ENCODE assay signal across 8 mouse cellular contexts in the genomic region with DNA sequence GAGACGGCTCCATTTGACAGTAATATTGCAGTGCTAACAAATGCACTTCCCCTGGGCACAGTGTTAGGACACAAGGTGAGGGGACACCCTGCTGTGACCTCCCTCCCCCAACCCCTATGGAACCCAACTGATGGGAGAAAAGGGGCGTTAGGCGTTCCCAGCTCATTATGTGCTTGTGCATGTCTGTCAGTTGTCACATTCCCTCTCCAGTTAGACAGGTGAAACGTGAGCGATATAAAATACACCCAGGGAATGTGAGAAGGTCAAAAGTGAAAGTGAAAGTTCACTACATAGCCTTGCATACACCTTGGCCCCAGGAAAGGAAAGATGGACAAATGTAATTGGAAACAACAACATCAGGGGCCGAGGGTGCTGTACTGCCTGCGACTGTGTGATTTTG. TPM values are rescaled to one million over a fixed set of nuclear protein-coding genes. Genes with fewer than 3 reads are reported as not detected.
DNase-seq lines count a peak whose midpoint lies in the region; ATAC-seq and TF ChIP-seq lines count a peak whose summit lies in the region.

No protein-coding gene starts in this region.

- no peak for ATAC-seq in forebrain, embryonic 13.5 days
- no peak for ATAC-seq in liver, embryonic 11.5 days (replicated peaks; ENCODE audit: low FRiP score)
- no peak for ATAC-seq in stomach, postnatal 0 days (ENCODE audit: low FRiP score, low TSS enrichment)

- peak overlapping the region; percentile 51 for H3ac ChIP-seq in C2C12 (ENCODE audit: control insufficient read depth, insufficient read length, low read depth)

- peaks cover 4% of the 10 kb centered on the region for H3K36me3 ChIP-seq in C2C12 (ENCODE audit: control insufficient read depth, insufficient read depth)
- no peaks in the 10 kb centered on the region for H3K36me3 ChIP-seq in forebrain, embryonic 13.5 days (ENCODE audit: poor library complexity, severe bottlenecking)
- H3K36me3 ChIP-seq in liver, embryonic 11.5 days (ENCODE audit: control insufficient read depth, insufficient read depth, low read length), result no peaks in the 10 kb centered on the region; the same call in 1 of the 2 replicates
- no peaks in the 10 kb centered on the region; the same call in 1 of the 2 replicates for H3K36me3 ChIP-seq in stomach, postnatal 0 days (ENCODE audit: control insufficient read depth, insufficient read depth, low read length)

- H3K9me3 ChIP-seq in forebrain, embryonic 13.5 days (replicated peaks), result no peaks in the 10 kb centered on the region
- no peaks in the 10 kb centered on the region for H3K9me3 ChIP-seq in liver, embryonic 11.5 days (ENCODE audit: control insufficient read depth, low read length)
- no peaks in the 10 kb centered on the region for H3K9me3 ChIP-seq in stomach, postnatal 0 days (ENCODE audit: control insufficient read depth, low read length)

- peak overlapping the region; percentile 74 for H3K4me2 ChIP-seq in forebrain, embryonic 13.5 days
- peak overlapping the region; percentile 89 for H3K4me2 ChIP-seq in liver, embryonic 11.5 days
- peak overlapping the region; percentile 69 for H3K4me2 ChIP-seq in stomach, postnatal 0 days (replicated peaks; ENCODE audit: low read depth)

- H3K4me3 ChIP-seq in C2C12 (ENCODE audit: insufficient read depth, poor library complexity, severe bottlenecking), result peak overlapping the region; percentile 82
- no peak overlapping the region for H3K4me3 ChIP-seq in forebrain, embryonic 13.5 days
- peak overlapping the region; percentile 90 for H3K4me3 ChIP-seq in liver, embryonic 11.5 days (ENCODE audit: low read depth, low read length)
- H3K4me3 ChIP-seq in stomach, postnatal 0 days (ENCODE audit: low read depth, low read length), result peak overlapping the region; percentile 98

- peaks cover 28% of the 10 kb centered on the region for H3K4me1 ChIP-seq in forebrain, embryonic 13.5 days
- H3K4me1 ChIP-seq in liver, embryonic 11.5 days (replicated peaks; ENCODE audit: control insufficient read depth, insufficient read depth, low read length), result peaks cover 1% of the 10 kb centered on the region
- H3K4me1 ChIP-seq in stomach, postnatal 0 days (replicated peaks; ENCODE audit: control insufficient read depth, insufficient read depth), result no peaks in the 10 kb centered on the region; the same call in 1 of the 2 replicates

- peak; percentile 34 to 41 for DNase-seq in cerebellum, postnatal 14 days
- DNase-seq in cerebellum, postnatal 4 days (ENCODE audit: low spot score in 2 of 2), result no peak
- no peak for DNase-seq in liver, embryonic 11.5 days (ENCODE audit: low spot score)
- no peak for DNase-seq in stomach, postnatal 0 days (ENCODE audit: low spot score)
- no peak for DNase-seq in thymus, postnatal 0 days (ENCODE audit: low spot score)
- no peak for DNase-seq in natural killer cell, adult 2 months (ENCODE audit: low spot score in 2 of 2)

- no peak overlapping the region for H3K9ac ChIP-seq in forebrain, embryonic 13.5 days
- peak overlapping the region; percentile 34; the same call in 1 of the 2 replicates for H3K9ac ChIP-seq in liver, embryonic 11.5 days (ENCODE audit: low read depth, low read length)
- H3K9ac ChIP-seq in stomach, postnatal 0 days (ENCODE audit: low read length), result peak overlapping the region; percentile 55; the same call in 1 of the 2 replicates

- no peak overlapping the region for H3K27ac ChIP-seq in forebrain, embryonic 13.5 days
- H3K27ac ChIP-seq in liver, embryonic 11.5 days (ENCODE audit: low read depth, low read length), result no peak overlapping the region
- H3K27ac ChIP-seq in stomach, postnatal 0 days (replicated peaks), result no peak overlapping the region

- TF ChIP-seq CTCF in C2C12 (IDR thresholded peaks at IDR 0.05; ENCODE audit: control insufficient read depth, insufficient read depth, insufficient read length), result no peak
- TF ChIP-seq CTCF in stomach, postnatal 0 days (IDR thresholded peaks at IDR 0.05; ENCODE audit: low read depth), result no peak

- no peak for TF ChIP-seq EP300 in stomach, postnatal 0 days (optimal IDR thresholded peaks at IDR 0.05)

- WGBS in forebrain, embryonic 13.5 days, result 46% methylated on average over 7 of the region's 7 CpGs
- 30% methylated on average over 7 of the region's 7 CpGs for WGBS in liver, embryonic 11.5 days
- 28% methylated on average over 7 of the region's 7 CpGs for WGBS in stomach, postnatal 0 days

- peaks cover 22% of the 10 kb centered on the region for H3K79me3 ChIP-seq in C2C12 (ENCODE audit: low read depth)

- peaks cover 9% of the 10 kb centered on the region for H3K27me3 ChIP-seq in C2C12 (ENCODE audit: control insufficient read depth, insufficient read depth, insufficient read length)
- peaks cover 22% of the 10 kb centered on the region for H3K27me3 ChIP-seq in forebrain, embryonic 13.5 days
- H3K27me3 ChIP-seq in liver, embryonic 11.5 days (replicated peaks; ENCODE audit: control insufficient read depth, insufficient read depth, low read length), result peaks cover 24% of the 10 kb centered on the region
- H3K27me3 ChIP-seq in stomach, postnatal 0 days (ENCODE audit: control insufficient read depth, insufficient read depth, low read length), result no peaks in the 10 kb centered on the region

- H3K79me2 ChIP-seq in C2C12 (ENCODE audit: control insufficient read depth, insufficient read depth), result peaks cover 38% of the 10 kb centered on the region

TF ChIP-seq in C2C12, 6 proteins besides CTCF, POLR2A, EP300 and RAD21:
- no peak for TF ChIP-seq MYOG (IDR thresholded peaks at IDR 0.05; ENCODE audit: control insufficient read depth, extremely low read depth, insufficient read length)
- no peak for TF ChIP-seq FOSL1 (IDR thresholded peaks at IDR 0.05; ENCODE audit: insufficient read depth, low read length, poor library complexity, severe bottlenecking)
- TF ChIP-seq CEBPB (IDR thresholded peaks at IDR 0.05; ENCODE audit: low read depth), result no peak
- TF ChIP-seq USF1 (IDR thresholded peaks at IDR 0.05; ENCODE audit: low read depth), result no peak
- no peak for TF ChIP-seq MYOD1 (IDR thresholded peaks at IDR 0.05; ENCODE audit: control insufficient read depth, insufficient read length, low read depth)
- no peak for TF ChIP-seq MAX (IDR thresholded peaks at IDR 0.05)
TF ChIP-seq in C2C12: peak in this region for 0.

RNA-seq across cellular contexts. Expression of a gene that starts 0.9 kb away (rescaled TPM):
- polyA plus RNA-seq in C2C12 (2012; fragmentation: generic; extraction: Trizol), result 0.16 TPM
- polyA plus RNA-seq in forebrain, embryonic 13.5 days (2015; fragmentation: Nextera tagmentation; extraction: Ambion mirVana), result 1.6 and 1.7 TPM in 2 replicates
- 2.1 and 2.3 TPM in 2 replicates for polyA plus RNA-seq in liver, embryonic 11.5 days (2014; fragmentation: Nextera tagmentation; extraction: Ambion mirVana)
- 1.2 and 1.3 TPM in 2 replicates for polyA plus RNA-seq in stomach, postnatal 0 days (2015; fragmentation: Nextera tagmentation; extraction: Ambion mirVana)
- 1.6 and 2.2 TPM in 2 replicates for polyA plus RNA-seq in thymus, postnatal 0 days (2015; fragmentation: Nextera tagmentation; extraction: Ambion mirVana)

RNA-seq across cellular contexts. Expression of a gene that starts 0.9 kb away (rescaled TPM):
- 13.8 TPM for polyA plus RNA-seq in C2C12 (2012; fragmentation: generic; extraction: Trizol)
- polyA plus RNA-seq in forebrain, embryonic 13.5 days (2015; fragmentation: Nextera tagmentation; extraction: Ambion mirVana), result 113 and 115 TPM in 2 replicates
- polyA plus RNA-seq in liver, embryonic 11.5 days (2014; fragmentation: Nextera tagmentation; extraction: Ambion mirVana), result 77.3 and 77.7 TPM in 2 replicates
- polyA plus RNA-seq in stomach, postnatal 0 days (2015; fragmentation: Nextera tagmentation; extraction: Ambion mirVana), result 59.2 and 64.1 TPM in 2 replicates
- 62.8 and 68.9 TPM in 2 replicates for polyA plus RNA-seq in thymus, postnatal 0 days (2015; fragmentation: Nextera tagmentation; extraction: Ambion mirVana)

RNA-seq across cellular contexts. Expression of a gene that starts 25.7 kb away (rescaled TPM):
- not detected for polyA plus RNA-seq in C2C12 (2012; fragmentation: generic; extraction: Trizol)
- polyA plus RNA-seq in forebrain, embryonic 13.5 days (2015; fragmentation: Nextera tagmentation; extraction: Ambion mirVana), result 0.08 and 0.14 TPM in 2 replicates
- 0.05 TPM in 1 of 2 replicates, not detected in the other for polyA plus RNA-seq in liver, embryonic 11.5 days (2014; fragmentation: Nextera tagmentation; extraction: Ambion mirVana)
- polyA plus RNA-seq in stomach, postnatal 0 days (2015; fragmentation: Nextera tagmentation; extraction: Ambion mirVana), result 0.18 and 0.33 TPM in 2 replicates
- polyA plus RNA-seq in thymus, postnatal 0 days (2015; fragmentation: Nextera tagmentation; extraction: Ambion mirVana), result 0.14 and 0.27 TPM in 2 replicates

RNA-seq across cellular contexts. Expression of a gene that starts 55.9 kb away (rescaled TPM):
- 2.6 TPM for polyA plus RNA-seq in C2C12 (2012; fragmentation: generic; extraction: Trizol)
- 15.2 and 17.2 TPM in 2 replicates for polyA plus RNA-seq in forebrain, embryonic 13.5 days (2015; fragmentation: Nextera tagmentation; extraction: Ambion mirVana)
- polyA plus RNA-seq in liver, embryonic 11.5 days (2014; fragmentation: Nextera tagmentation; extraction: Ambion mirVana), result 10.6 and 11.1 TPM in 2 replicates
- 5.5 and 6.2 TPM in 2 replicates for polyA plus RNA-seq in stomach, postnatal 0 days (2015; fragmentation: Nextera tagmentation; extraction: Ambion mirVana)
- polyA plus RNA-seq in thymus, postnatal 0 days (2015; fragmentation: Nextera tagmentation; extraction: Ambion mirVana), result 11.7 and 12.3 TPM in 2 replicates

Comparison
In these comparisons a context has a peak if more than half of its experiments do, and no peak if none do; other contexts are left out.
1. DNase-seq: peak in cerebellum, postnatal 14 days (2 of 2); none in cerebellum, postnatal 4 days (0 of 2), liver, embryonic 11.5 days (single experiment), stomach, postnatal 0 days (single experiment), thymus, postnatal 0 days (single experiment) and natural killer cell, adult 2 months (0 of 2).
2. Peak in every context shown above with its lines, with median percentiles within 50 percentile points of each other: H3K4me2 ChIP-seq.